Mouse (Mus musculus): Measurements from ENCODE around the gene Ndufa4l2.

DNA sequence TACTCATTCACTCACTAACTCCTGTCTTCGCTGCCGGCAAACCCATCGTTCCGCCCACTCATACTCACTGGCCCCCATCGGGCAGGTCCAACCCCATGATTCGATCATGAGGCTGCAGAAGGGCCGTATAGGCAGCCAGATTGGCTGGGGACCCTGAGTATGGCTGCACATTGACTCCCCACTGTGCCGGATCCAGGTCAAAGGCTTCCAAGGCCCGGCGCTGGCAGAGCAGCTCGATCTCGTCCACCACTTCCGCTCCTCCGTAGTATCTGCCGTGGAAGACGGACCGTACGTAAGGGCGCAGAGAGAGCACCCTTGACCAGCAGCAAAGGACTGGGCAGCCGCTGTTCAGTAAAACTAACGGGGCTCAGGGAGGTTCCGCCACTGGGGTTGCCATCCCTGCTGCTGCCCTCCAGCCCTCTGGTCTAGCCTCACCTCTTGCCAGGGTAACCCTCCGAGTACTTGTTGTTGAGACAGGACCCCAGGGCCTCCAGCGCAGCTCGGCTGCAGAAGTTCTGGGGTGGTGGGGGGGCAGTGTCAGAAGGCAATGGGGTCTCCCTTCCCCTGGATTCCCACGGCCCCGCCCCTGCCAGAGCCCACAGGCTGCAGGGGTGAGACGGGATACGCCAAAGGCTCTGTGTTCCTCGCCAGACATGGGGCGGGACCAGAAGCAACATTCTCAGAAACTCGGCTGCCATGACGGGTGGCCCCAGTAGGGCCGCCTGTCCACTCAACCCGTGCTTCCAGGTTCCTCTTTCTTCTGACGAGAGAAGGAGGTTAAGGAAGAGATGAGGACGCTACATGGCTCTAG, 5.3 kb downstream of the Ndufa4l2 start:
- TF ChIP-seq CTCF (IDR thresholded peaks at IDR 0.05; ENCODE audit: low read depth): no peak
- TF ChIP-seq EP300 (IDR thresholded peaks at IDR 0.05; ENCODE audit: low read depth): no peak

Measured in liver, postnatal 0 days (tissue).